Mouse (Mus musculus) kidney, adult 2 months (tissue): ENCODE measurements around the gene Myo3b. TPM values are rescaled to one million over a fixed set of nuclear protein-coding genes. Genes with fewer than 3 reads are reported as not detected.
"Not testable (repeated sequence)": the region's sequence is repeated elsewhere in the genome, so short reads cannot be mapped to it uniquely, and the experiment has no call there.

Experiments
- DNase-seq: peaks from one replicate; pipeline ENCODE4 v3.0.0; 2021
- H3K27ac ChIP-seq: fragments of 200-500 bp; 2 replicates; pipeline ENCODE4 v1.5.1; 2012; ENCODE audit warnings: low read depth, low read length, control low read depth, inconsistent platforms; ENCODE audit not compliant: insufficient read depth
- H3K27me3 ChIP-seq: fragments of 200-500 bp; replicated peaks from 2 replicates; pipeline ENCODE4 v1.6.1; 2012; ENCODE audit warnings: mild to moderate bottlenecking, moderate library complexity, low read length, inconsistent platforms; ENCODE audit not compliant: control insufficient read depth, insufficient read depth
- H3K36me3 ChIP-seq: fragments of 200-500 bp; 2 replicates; pipeline ENCODE4 v1.6.1; 2012; ENCODE audit warnings: mild to moderate bottlenecking, moderate library complexity, low read length, inconsistent platforms; ENCODE audit not compliant: control insufficient read depth, insufficient read depth
- H3K4me1 ChIP-seq: fragments of 200-500 bp; 2 replicates; pipeline ENCODE4 v1.6.1; 2011; ENCODE audit warnings: low read length; ENCODE audit not compliant: control insufficient read depth, insufficient read depth
- H3K4me3 ChIP-seq: fragments of 200-500 bp; 2 replicates; pipeline ENCODE4 v1.5.1; 2011; ENCODE audit warnings: mild to moderate bottlenecking, low read depth, low read length, control low read depth; ENCODE audit not compliant: insufficient read depth
- CTCF ChIP-seq: fragments of 200-500 bp; conservative IDR thresholded peaks from 2 replicates; pipeline ENCODE4 v1.5.1; 2011; ENCODE audit warnings: low read depth, mild to moderate bottlenecking, control low read depth, low read length, moderate library complexity, mixed read lengths; ENCODE audit not compliant: insufficient read depth, insufficient read length
- POLR2A ChIP-seq: fragments of 200-500 bp; IDR thresholded peaks from one replicate; pipeline ENCODE4 v1.6.1; 2011; ENCODE audit warnings: low read depth, low read length, control low read depth
- WGBS: fragments of 180-500 bp; shearing (Covaris S2); methylation state at CpG from one replicate; pipeline ENCODE4 v1.1.7; 2018; 5-methylcytosine and 5-hydroxymethylcytosine counted together
- polyA plus RNA-seq: library from polyadenylated mRNA; depleted of rRNA; stranded (reverse); fragments of >200 nt; gene quantifications from 2 replicates; pipeline ENCODE4 v1.2.3, GENCODE M21; 2012; rRNA removed

The Myo3b gene
- 1.6 and 1.7 TPM in 2 replicates for polyA plus RNA-seq

- H3K27ac ChIP-seq: no peak within 1 kb of the TSS
- no peak within 1 kb of the TSS for H3K4me3 ChIP-seq
- H3K4me1 ChIP-seq: no peaks in the 10 kb centered on the region; the same call in 1 of the 2 replicates
- DNase-seq: no peak
- H3K27me3 ChIP-seq: no peaks in the 10 kb centered on the region
- no peaks in the 10 kb centered on the region for H3K36me3 ChIP-seq
- TF ChIP-seq POLR2A (no peak), CTCF (no peak)
- WGBS: 51% methylated on average over 7 of the region's 7 CpGs
These were observed at the start of gene Myo3b for GRCm38 (mm10) chr2:70038752-70039151. Gene Myo3b (plus strand): TSS chr2:70039126.

GRCm38 (mm10) chr2:69989224-69989623 lies 49.7 kb upstream of the Myo3b start:
- 95% methylated on average over 6 of the region's 6 CpGs for WGBS

GRCm38 (mm10) chr2:69990647-69991046 lies 48.3 kb upstream of the Myo3b start:
- H3K4me1 ChIP-seq: no peaks in the 10 kb centered on the region; the same call in 1 of the 2 replicates
- no peak overlapping the region for H3K27ac ChIP-seq
- no peak overlapping the region for H3K4me3 ChIP-seq
- no peaks in the 10 kb centered on the region for H3K27me3 ChIP-seq
- peaks cover 10% of the 10 kb centered on the region for H3K36me3 ChIP-seq
- peak; percentile 31; the same call in 1 of the 2 replicates for TF ChIP-seq CTCF
- TF ChIP-seq POLR2A: no peak
- 69% methylated on average over 2 of the region's 2 CpGs for WGBS
- no peak for DNase-seq

More at GRCm38 (mm10) chr2:69989224-69989623, 49.7 kb upstream of the Myo3b start:
- Histone ChIP-seq H3K4me3 (no peak overlapping the region), H3K27ac (no peak overlapping the region), H3K36me3 (peaks cover 9% of the 10 kb centered on the region), H3K4me1 (no peaks in the 10 kb centered on the region; the same call in 1 of the 2 replicates), H3K27me3 (no peaks in the 10 kb centered on the region)
- no peak for DNase-seq
- TF ChIP-seq POLR2A: no peak

- not testable (repeated sequence) for H3K36me3 ChIP-seq, H3K27me3 ChIP-seq, H3K4me3 ChIP-seq, H3K4me1 ChIP-seq, H3K27ac ChIP-seq
- 89% methylated on average over 3 of the region's 3 CpGs for WGBS
- peak; percentile 6 for DNase-seq
These were observed 44.7 kb upstream of the Myo3b start for GRCm38 (mm10) chr2:69994082-69994736.

- TF ChIP-seq POLR2A (no peak), CTCF (no peak)
- DNase-seq: no peak
- H3K27ac ChIP-seq: no peak overlapping the region
- no peak overlapping the region for H3K4me3 ChIP-seq
- H3K27me3 ChIP-seq: no peaks in the 10 kb centered on the region
- H3K4me1 ChIP-seq: no peaks in the 10 kb centered on the region
- WGBS: 59% methylated on average over 2 of the region's 2 CpGs
- peaks cover 7% of the 10 kb centered on the region for H3K36me3 ChIP-seq
These were observed 44.1 kb upstream of the Myo3b start for GRCm38 (mm10) chr2:69994779-69995178.

DNA sequence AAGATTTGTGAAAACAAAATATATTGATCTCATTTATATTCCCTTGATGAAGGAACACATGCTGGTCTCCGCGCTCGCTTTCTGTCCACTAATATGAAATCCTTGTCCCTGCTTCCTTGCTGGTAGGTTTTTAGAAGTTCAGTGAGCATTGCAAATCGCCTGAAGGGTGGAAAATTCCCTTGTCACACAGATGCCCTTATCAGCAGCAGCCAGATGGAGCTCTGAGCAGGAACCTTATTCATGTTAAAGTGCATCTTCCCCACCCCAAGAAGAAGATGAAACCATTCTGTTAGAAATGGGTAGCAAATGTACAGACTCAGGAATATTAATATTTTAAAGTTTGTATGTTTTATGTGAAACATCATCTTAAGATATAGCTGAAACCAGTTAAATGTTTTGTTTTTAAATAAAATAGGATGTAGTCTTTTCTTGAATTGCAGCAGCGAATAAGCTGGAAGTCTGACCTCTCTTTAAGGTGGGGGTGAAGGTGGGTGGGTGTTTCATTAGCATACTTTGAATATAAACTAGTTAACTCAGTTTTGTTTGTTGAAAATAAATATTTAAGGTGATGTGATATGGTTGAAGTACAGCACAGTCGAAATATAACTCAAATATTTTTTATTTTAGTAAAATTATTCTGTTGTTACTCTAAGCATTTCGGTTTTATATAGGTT lies 39.7 kb upstream of the Myo3b start:
- no peak for TF ChIP-seq POLR2A
- TF ChIP-seq CTCF: no peak
- no peaks in the 10 kb centered on the region for H3K4me1 ChIP-seq
- H3K4me3 ChIP-seq: no peak overlapping the region
- H3K27me3 ChIP-seq: no peaks in the 10 kb centered on the region
- H3K36me3 ChIP-seq: peaks cover 4% of the 10 kb centered on the region
- no peak for DNase-seq
- WGBS: 93% methylated on average over 7 of the region's 7 CpGs
- no peak overlapping the region for H3K27ac ChIP-seq

- DNase-seq: no peak
- 90% methylated on average over 6 of the region's 6 CpGs for WGBS
- no peak overlapping the region for H3K4me3 ChIP-seq
- H3K27ac ChIP-seq: no peak overlapping the region
- TF ChIP-seq POLR2A: no peak
- TF ChIP-seq CTCF: no peak
- no peaks in the 10 kb centered on the region for H3K4me1 ChIP-seq
- H3K27me3 ChIP-seq: no peaks in the 10 kb centered on the region
- peaks cover 2% of the 10 kb centered on the region for H3K36me3 ChIP-seq
These were observed 38.6 kb upstream of the Myo3b start for GRCm38 (mm10) chr2:70000316-70000715.
